Comparison of ENCODE assay signal across 18 mouse cellular contexts in the genomic region with DNA sequence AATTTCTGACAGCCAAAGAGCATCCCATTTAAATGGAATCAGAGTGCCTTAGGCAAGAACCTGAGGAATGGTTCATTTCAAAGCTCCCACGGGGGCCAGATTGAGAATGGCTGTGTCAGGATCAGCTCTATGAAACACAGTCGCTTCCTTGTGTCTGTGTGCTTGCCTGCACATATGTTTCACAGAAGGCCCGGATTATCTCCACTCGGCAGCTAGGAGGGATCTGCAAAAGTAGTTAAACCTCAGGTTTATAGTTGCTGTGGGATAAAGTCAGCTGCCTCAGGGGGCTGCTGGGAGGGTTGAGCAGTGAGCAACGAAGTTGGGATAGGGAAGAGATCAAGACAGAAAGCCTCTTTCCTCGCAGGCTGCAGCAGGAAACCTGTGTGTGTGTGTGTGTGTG.
DNase-seq lines count a peak whose midpoint lies in the region; ATAC-seq and TF ChIP-seq lines count a peak whose summit lies in the region.
"Had no signal": no experiment of that assay in that cellular context is flagged by ENCODE, and none has a peak within 500 bp of the region (broad histone marks: within the 10 kb centered on the region; RNA-seq: fewer than 3 reads in every experiment).

No protein-coding gene starts in this region.

- H3K4me1 ChIP-seq in hindbrain, embryonic 12.5 days, result peaks cover 18% of the 10 kb centered on the region
- H3K4me1 ChIP-seq in hindbrain, embryonic 11.5 days (replicated peaks; ENCODE audit: control insufficient read depth, insufficient read depth, low read length), result no peaks in the 10 kb centered on the region
- peaks cover 2% of the 10 kb centered on the region; the same call in 1 of the 2 replicates for H3K4me1 ChIP-seq in embryonic facial prominence, embryonic 11.5 days (ENCODE audit: control insufficient read depth, insufficient read depth, low read length)
- H3K4me1 ChIP-seq in limb, embryonic 12.5 days (replicated peaks), result peaks cover 29% of the 10 kb centered on the region
- no peaks in the 10 kb centered on the region for H3K4me1 ChIP-seq in cerebellum, adult 2 months (ENCODE audit: control insufficient read depth, insufficient read depth, low read length)

- ATAC-seq in hindbrain, embryonic 12.5 days (ENCODE audit: low FRiP score), result no peak
- no peak for ATAC-seq in hindbrain, embryonic 11.5 days (ENCODE audit: low FRiP score)
- no peak for ATAC-seq in embryonic facial prominence, embryonic 11.5 days (replicated peaks; ENCODE audit: insufficient number of reproducible peaks, low FRiP score, low TSS enrichment, low read depth)
- peak; percentile 57 for ATAC-seq in limb, embryonic 12.5 days (ENCODE audit: insufficient number of reproducible peaks, insufficient read depth, low FRiP score, low TSS enrichment, low read depth)

- H3K9me3 ChIP-seq in hindbrain, embryonic 12.5 days (replicated peaks), result no peaks in the 10 kb centered on the region
- H3K9me3 ChIP-seq in hindbrain, embryonic 11.5 days (ENCODE audit: control insufficient read depth, low read length), result no peaks in the 10 kb centered on the region
- H3K9me3 ChIP-seq in embryonic facial prominence, embryonic 11.5 days (replicated peaks; ENCODE audit: control insufficient read depth, low read length), result no peaks in the 10 kb centered on the region
- no peaks in the 10 kb centered on the region for H3K9me3 ChIP-seq in limb, embryonic 12.5 days
- H3K9me3 ChIP-seq: neural tube, embryonic 12.5 days had no signal

- H3K4me2 ChIP-seq in hindbrain, embryonic 12.5 days (replicated peaks), result no peak overlapping the region
- H3K4me2 ChIP-seq in hindbrain, embryonic 11.5 days (replicated peaks; ENCODE audit: low read depth, low read length), result no peak overlapping the region
- H3K4me2 ChIP-seq in embryonic facial prominence, embryonic 11.5 days (ENCODE audit: low read depth, low read length), result no peak overlapping the region
- no peak overlapping the region for H3K4me2 ChIP-seq in limb, embryonic 12.5 days
- H3K4me2 ChIP-seq: heart, embryonic 11.5 days; neural tube, embryonic 12.5 days had no signal

- H3K4me3 ChIP-seq in hindbrain, embryonic 12.5 days, result no peak overlapping the region
- H3K4me3 ChIP-seq in hindbrain, embryonic 11.5 days (ENCODE audit: low read depth, low read length), result no peak overlapping the region
- no peak overlapping the region for H3K4me3 ChIP-seq in embryonic facial prominence, embryonic 11.5 days (ENCODE audit: low read depth, low read length)
- H3K4me3 ChIP-seq in limb, embryonic 12.5 days (replicated peaks), result no peak overlapping the region
- H3K4me3 ChIP-seq in cerebellum, adult 2 months (replicated peaks; ENCODE audit: insufficient read depth, low read depth, low read length), result no peak overlapping the region
- H3K4me3 ChIP-seq: left cerebral cortex, adult 2 months; neural tube, embryonic 12.5 days had no signal

- H3K27me3 ChIP-seq in hindbrain, embryonic 12.5 days, result no peaks in the 10 kb centered on the region
- H3K27me3 ChIP-seq in hindbrain, embryonic 11.5 days (ENCODE audit: control insufficient read depth, insufficient read depth, low read length), result no peaks in the 10 kb centered on the region
- H3K27me3 ChIP-seq in embryonic facial prominence, embryonic 11.5 days (ENCODE audit: control insufficient read depth, insufficient read depth, low read length), result no peaks in the 10 kb centered on the region
- no peaks in the 10 kb centered on the region for H3K27me3 ChIP-seq in limb, embryonic 12.5 days
- H3K27me3 ChIP-seq in cerebellum, adult 2 months (ENCODE audit: control insufficient read depth, insufficient read depth, low read length), result no peaks in the 10 kb centered on the region
- H3K27me3 ChIP-seq: neural tube, embryonic 12.5 days had no signal

- no peaks in the 10 kb centered on the region for H3K36me3 ChIP-seq in hindbrain, embryonic 12.5 days
- H3K36me3 ChIP-seq in hindbrain, embryonic 11.5 days (ENCODE audit: control insufficient read depth, insufficient read depth, low read length), result no peaks in the 10 kb centered on the region
- H3K36me3 ChIP-seq in embryonic facial prominence, embryonic 11.5 days (replicated peaks; ENCODE audit: control insufficient read depth, insufficient read depth, low read depth, low read length), result no peaks in the 10 kb centered on the region
- no peaks in the 10 kb centered on the region for H3K36me3 ChIP-seq in limb, embryonic 12.5 days
- H3K36me3 ChIP-seq: neural tube, embryonic 12.5 days had no signal

- 56% methylated on average over 6 of the region's 6 CpGs for WGBS in hindbrain, embryonic 12.5 days
- 78% methylated on average over 6 of the region's 6 CpGs for WGBS in hindbrain, embryonic 11.5 days
- WGBS in embryonic facial prominence, embryonic 11.5 days, result 45% methylated on average over 6 of the region's 6 CpGs
- 19% methylated on average over 6 of the region's 6 CpGs for WGBS in limb, embryonic 12.5 days
- 78% methylated on average over 6 of the region's 6 CpGs for WGBS in cerebellum, adult 2 months

- TF ChIP-seq POLR2A in cerebellum, adult 2 months (IDR thresholded peaks at IDR 0.05; ENCODE audit: borderline replicate concordance, insufficient read depth, low read length), result no peak

- no peak for TF ChIP-seq CTCF in cerebellum, adult 2 months (IDR thresholded peaks at IDR 0.05; ENCODE audit: borderline replicate concordance, insufficient read depth, low read depth, low read length)

- DNase-seq in hindbrain, embryonic 11.5 days (ENCODE audit: low spot score), result no peak
- DNase-seq in brain, adult 2 months (ENCODE audit: low read depth, low spot score), result peak; percentile 29
- DNase-seq in embryonic facial prominence, embryonic 11.5 days (ENCODE audit: low spot score), result peak; percentile 33
- no peak for DNase-seq in cerebellum, adult 2 months
- DNase-seq in left cerebral cortex, adult 9 months (ENCODE audit: low spot score in 2 of 2), result no peak
- DNase-seq: adrenal gland, adult 8-10 months; B cell, adult 2 months; cerebellum, adult 8-10 months; kidney, adult 18-20 months; kidney, postnatal 25 days; lung, adult 18-20 months; thymus, postnatal 25 days had no signal

- H3K9ac ChIP-seq in hindbrain, embryonic 12.5 days, result no peak overlapping the region
- H3K9ac ChIP-seq in hindbrain, embryonic 11.5 days (ENCODE audit: low read depth, low read length), result no peak overlapping the region
- no peak overlapping the region for H3K9ac ChIP-seq in embryonic facial prominence, embryonic 11.5 days (replicated peaks; ENCODE audit: low read length)
- no peak overlapping the region for H3K9ac ChIP-seq in limb, embryonic 12.5 days (replicated peaks)
- H3K9ac ChIP-seq: neural tube, embryonic 12.5 days had no signal

- H3K27ac ChIP-seq in hindbrain, embryonic 12.5 days, result peak overlapping the region; percentile 18; the same call in 1 of the 2 replicates
- H3K27ac ChIP-seq in hindbrain, embryonic 11.5 days (ENCODE audit: low read depth, low read length), result no peak overlapping the region
- no peak overlapping the region for H3K27ac ChIP-seq in embryonic facial prominence, embryonic 11.5 days (replicated peaks; ENCODE audit: low read depth, low read length)
- H3K27ac ChIP-seq in limb, embryonic 12.5 days, result peak overlapping the region; percentile 83
- H3K27ac ChIP-seq in cerebellum, adult 2 months (ENCODE audit: insufficient read depth, low read length), result no peak overlapping the region
- H3K27ac ChIP-seq: hindbrain, postnatal 0 days; left cerebral cortex, adult 2 months; neural tube, embryonic 12.5 days had no signal

Comparison
In these comparisons a context has a peak if more than half of its experiments do, and no peak if none do; other contexts are left out.
1. H3K27ac ChIP-seq: peak in hindbrain, embryonic 12.5 days (single experiment) and limb, embryonic 12.5 days (single experiment); none in hindbrain, embryonic 11.5 days (single experiment), embryonic facial prominence, embryonic 11.5 days (single experiment) and cerebellum, adult 2 months (single experiment).
2. DNase-seq: peak in brain, adult 2 months (single experiment) and embryonic facial prominence, embryonic 11.5 days (single experiment); none in hindbrain, embryonic 11.5 days (single experiment), cerebellum, adult 2 months (0 of 2) and left cerebral cortex, adult 9 months (0 of 2).